Mouse (Mus musculus) thymus, adult 2 months (tissue): ENCODE data around the gene Ptpa.

Source experiments
- CTCF ChIP-seq: fragments of 200-500 bp; IDR thresholded peaks from 2 replicates; pipeline ENCODE4 v1.5.1; 2012; ENCODE audit warnings: mild to moderate bottlenecking, control low read depth, low read length, moderate library complexity, borderline replicate concordance; ENCODE audit not compliant: control insufficient read depth, poor library complexity, insufficient read depth; ENCODE audit errors: extremely low read depth
- POLR2A ChIP-seq: fragments of 200-500 bp; IDR thresholded peaks from 2 replicates; pipeline ENCODE4 v1.6.1; 2012; ENCODE audit warnings: mild to moderate bottlenecking, low read length, control low read depth, moderate library complexity; ENCODE audit not compliant: control insufficient read depth, poor library complexity, insufficient read depth; ENCODE audit errors: extremely low read depth

- TF ChIP-seq CTCF (no peak), POLR2A (no peak)
Observed at GRCm38 (mm10) chr2:30453570-30453969, 37.7 kb downstream of the Ptpa start.
